Mouse (Mus musculus) embryonic fibroblast, embryonic 13.5 days (primary cell): ENCODE measurements around the gene Amn1.

Source experiments
- CTCF ChIP-seq: IDR thresholded peaks from 2 replicates; pipeline ENCODE4 v1.5.1; 2011; ENCODE audit warnings: mild to moderate bottlenecking, control low read depth, low read length, moderate library complexity, borderline replicate concordance; ENCODE audit not compliant: insufficient read depth
- POLR2A ChIP-seq: IDR thresholded peaks from 2 replicates; pipeline ENCODE4 v1.6.1; 2011; ENCODE audit warnings: low read depth, mild to moderate bottlenecking, control low read depth, low read length, moderate library complexity

- no peak for TF ChIP-seq POLR2A
- TF ChIP-seq CTCF: no peak
Observed at GRCm38 (mm10) chr6:149173831-149174625, 14.5 kb downstream of the Amn1 start.
